Mouse (Mus musculus) heart, postnatal 36 days (tissue): ENCODE data around the gene Nudt3. TPM values are rescaled to one million over a fixed set of nuclear protein-coding genes. Genes with fewer than 3 reads are reported as not detected.
A peak's percentile ranks its signal among the peaks of the same experiment; 100 is the strongest.

Experiments used
- DNase-seq, 2 experiments: peaks; one replicate each; pipeline ENCODE4 v3.0.0; 2021 to 2022
- intact Hi-C: fragments of 180-260 bp; cut with DNase I; formaldehyde crosslinking; loops from one replicate; pipeline ENCODE4 v1.15.1; 2025
- total RNA-seq, 2 experiments: library from RNA; stranded (reverse); gene quantifications; 2 replicates each; pipeline ENCODE4 v1.2.3; 2021

The Nudt3 gene
- total RNA-seq, 2 experiments from 2014 or later = 312 to 315 TPM

- intact Hi-C loops = loop anchor here (2.0 kb wide), 1 partner anchor 22 kb away; no protein-coding TSS in a partner anchor
- DNase-seq = no peak
Measured at GRCm38 (mm10) chr17:27575116-27575776, 48.0 kb downstream of the Nudt3 start.

GRCm38 (mm10) chr17:27574470-27575115 lies 48.7 kb downstream of the Nudt3 start:
- DNase-seq = peak; percentile 81 to 82
- intact Hi-C loops = loop anchor here (2.0 kb wide), 1 partner anchor 22 kb away; no protein-coding TSS in a partner anchor

- no peak for DNase-seq
- intact Hi-C loops = loop anchor here (2.0 kb wide), 1 partner anchor 23 kb away; no protein-coding TSS in a partner anchor
Measured at GRCm38 (mm10) chr17:27573772-27574320, 49.4 kb downstream of the Nudt3 start.

- DNase-seq = no peak
- intact Hi-C loops = no loop called here
Measured at GRCm38 (mm10) chr17:27571315-27571714, 52.0 kb downstream of the Nudt3 start.

- DNase-seq = no peak
- intact Hi-C loops = loop anchor here (10.0 kb wide), 1 partner anchor 197 kb away; no protein-coding TSS in a partner anchor
Measured at GRCm38 (mm10) chr17:27568228-27568627, 55.1 kb downstream of the Nudt3 start.

GRCm38 (mm10) chr17:27565942-27566267 lies 57.4 kb downstream of the Nudt3 start:
- intact Hi-C loops = loop anchor here (1.0 to 10.0 kb wide), 2 partner anchors 63 to 199 kb away; no protein-coding TSS in a partner anchor
- DNase-seq = no peak

GRCm38 (mm10) chr17:27565163-27565941 lies 57.9 kb downstream of the Nudt3 start, which contains the start of gene AI413582:
Gene AI413582, minus strand, starts transcription at chr17:27565756.
- intact Hi-C loops = loop anchor here (1.0 to 10.0 kb wide), 2 partner anchors 64 to 199 kb away; no protein-coding TSS in a partner anchor
- peak; percentile 97 to 98 for DNase-seq

- intact Hi-C loops = loop anchor here (1.0 to 10.0 kb wide), 2 partner anchors 65 to 200 kb away; no protein-coding TSS in a partner anchor
- no peak for DNase-seq
Measured at GRCm38 (mm10) chr17:27564391-27565162, 58.7 kb downstream of the Nudt3 start.

- intact Hi-C loops = loop anchor here (10.0 kb wide), 1 partner anchor 201 kb away; no protein-coding TSS in a partner anchor
- no peak for DNase-seq
Measured at GRCm38 (mm10) chr17:27563771-27564244, 59.5 kb downstream of the Nudt3 start.

GRCm38 (mm10) chr17:27561809-27562526 lies 61.3 kb downstream of the Nudt3 start:
- intact Hi-C loops = loop anchor here (10.0 kb wide), 1 partner anchor 203 kb away; no protein-coding TSS in a partner anchor
- DNase-seq = no peak

GRCm38 (mm10) chr17:27560926-27561480 lies 62.3 kb downstream of the Nudt3 start:
- no peak for DNase-seq
- intact Hi-C loops = loop anchor here (10.0 kb wide), 1 partner anchor 204 kb away; no protein-coding TSS in a partner anchor

- no peak for DNase-seq
- intact Hi-C loops = no loop called here
Measured at GRCm38 (mm10) chr17:27559596-27559995, 63.7 kb downstream of the Nudt3 start.

- intact Hi-C loops = no loop called here
- DNase-seq = no peak
Measured at GRCm38 (mm10) chr17:27558845-27559244, 64.5 kb downstream of the Nudt3 start.

GRCm38 (mm10) chr17:27557927-27558661 lies 65.2 kb downstream of the Nudt3 start:
- intact Hi-C loops = no loop called here
- no peak for DNase-seq

GRCm38 (mm10) chr17:27557181-27557926 lies 65.9 kb downstream of the Nudt3 start:
- intact Hi-C loops = no loop called here
- no peak for DNase-seq

- DNase-seq = peak; percentile 87 to 90
- intact Hi-C loops = no loop called here
Measured at GRCm38 (mm10) chr17:27556315-27557011, 66.8 kb downstream of the Nudt3 start, which contains the start of gene Hmga1. Gene Hmga1, plus strand, starts transcription at chr17:27556497.
